Comparison of ENCODE assay signal across 1 mouse cellular context in genomic region chr11:97819923-97820322, GRCm38 (mm10).
A peak's percentile ranks its signal among the peaks of the same experiment; 100 is the strongest.
TF ChIP-seq lines count a peak whose summit lies in the region.

No protein-coding gene starts in this region.

TF ChIP-seq in CH12.LX, 34 proteins besides CTCF, POLR2A, EP300 and RAD21 (continued from another document):
- TF ChIP-seq ELF1 (IDR thresholded peaks at IDR 0.05; ENCODE audit: low read depth, low read length) (peak; percentile 41; the same call in 1 of the 2 replicates), MAX (IDR thresholded peaks at IDR 0.05; ENCODE audit: low read length) (no peak)
